Mouse (Mus musculus) ovary, postnatal 14 days (tissue): ENCODE measurements around the gene Sdr42e1.

Experiments used
- DNase-seq: peaks from one replicate; pipeline ENCODE4 v3.0.0; 2022; ENCODE audit warnings: low spot score

Gene Sdr42e1

DNA sequence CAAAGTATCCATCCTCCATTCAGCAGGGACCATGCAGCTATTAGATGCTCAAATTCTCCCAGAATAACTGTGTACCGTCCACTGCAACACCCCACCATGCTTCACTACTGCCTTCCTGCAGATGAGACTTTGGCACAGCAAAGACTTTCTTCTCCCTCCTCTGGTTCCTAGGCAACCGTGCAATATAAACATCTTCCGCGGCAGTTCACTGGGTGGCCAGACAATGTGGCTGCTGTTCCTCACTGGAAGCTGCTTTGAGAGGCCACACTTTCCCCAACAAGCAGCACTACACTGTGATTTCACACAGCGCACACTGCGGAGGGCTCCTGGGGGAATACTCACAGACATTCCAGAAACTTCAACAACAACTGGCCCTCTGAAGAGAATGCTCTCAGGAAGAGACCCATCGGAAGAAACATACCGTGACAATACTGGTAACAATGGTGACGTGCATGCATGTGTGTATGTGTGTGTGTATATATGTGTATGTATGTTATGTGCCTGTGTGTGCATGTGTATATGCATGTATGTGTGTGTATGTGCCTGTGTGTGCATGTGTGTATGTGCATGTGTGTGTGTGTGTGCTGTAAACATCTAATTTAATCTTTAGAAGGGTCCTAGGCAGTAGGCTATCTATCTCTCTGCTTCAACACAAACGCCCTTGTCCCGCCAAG lies 13.0 kb downstream of the Sdr42e1 start:
- peak; percentile 16 for DNase-seq

DNA sequence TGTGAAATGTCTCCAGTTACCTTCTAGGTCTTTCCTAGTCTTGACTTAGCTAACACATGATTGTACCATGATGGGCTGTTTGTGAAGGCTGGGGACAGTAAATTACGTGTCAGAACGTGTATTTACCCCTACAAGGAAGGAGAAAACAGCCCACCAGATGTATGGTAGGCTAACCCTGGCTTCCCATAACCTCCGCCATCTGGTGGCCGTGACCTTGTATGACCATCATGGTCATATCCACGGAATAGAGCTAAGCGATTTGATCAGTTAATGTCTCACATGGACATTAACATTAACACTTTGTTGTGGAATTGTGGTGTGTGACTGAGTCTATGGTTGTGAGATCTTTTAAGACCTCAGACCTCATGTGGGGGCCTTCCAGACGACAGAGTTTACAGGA lies 14.5 kb downstream of the Sdr42e1 start:
- no peak for DNase-seq

DNA sequence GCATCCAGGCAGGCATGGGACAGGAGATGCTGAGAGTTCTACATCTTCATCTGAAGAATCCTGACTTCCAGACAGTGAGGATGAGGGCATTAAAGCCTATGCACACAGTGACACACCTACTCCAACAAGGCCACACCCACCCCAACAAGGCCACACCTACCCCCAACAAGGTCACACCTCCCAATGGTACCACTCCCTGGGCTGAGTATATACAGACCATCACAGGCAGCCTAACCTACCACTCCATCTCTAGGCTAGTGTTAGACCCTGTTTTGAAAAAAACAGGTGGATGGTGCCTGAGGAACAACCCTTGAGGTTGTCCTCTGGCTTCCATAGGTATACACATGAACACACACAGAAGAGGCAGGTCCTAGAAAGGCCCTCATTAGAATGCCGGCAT lies 21.2 kb downstream of the Sdr42e1 start:
- DNase-seq = no peak

DNA sequence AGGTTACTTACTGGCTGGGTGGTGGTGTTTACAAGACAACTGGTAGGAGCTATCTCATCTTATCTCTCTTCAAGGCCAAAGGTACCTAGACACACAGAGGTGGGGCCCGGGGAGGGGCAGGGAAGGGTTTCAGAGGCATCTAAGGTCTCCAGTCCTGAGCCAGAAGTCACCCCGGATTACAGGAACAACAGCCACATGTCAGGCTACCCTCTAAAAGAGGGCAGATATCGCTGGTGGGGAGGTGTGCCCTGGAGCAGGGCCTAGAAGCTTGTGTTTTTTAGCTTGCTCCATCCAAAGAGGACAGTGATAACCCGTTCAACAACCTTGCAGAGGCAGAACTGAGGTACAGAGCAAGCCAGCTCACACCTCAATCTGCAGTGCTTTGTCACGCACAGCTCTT lies 27.0 kb downstream of the Sdr42e1 start:
- DNase-seq = no peak

GRCm38 (mm10) chr8:117646020-117646419 lies 27.5 kb downstream of the Sdr42e1 start:
- DNase-seq = peak; percentile 37

DNA sequence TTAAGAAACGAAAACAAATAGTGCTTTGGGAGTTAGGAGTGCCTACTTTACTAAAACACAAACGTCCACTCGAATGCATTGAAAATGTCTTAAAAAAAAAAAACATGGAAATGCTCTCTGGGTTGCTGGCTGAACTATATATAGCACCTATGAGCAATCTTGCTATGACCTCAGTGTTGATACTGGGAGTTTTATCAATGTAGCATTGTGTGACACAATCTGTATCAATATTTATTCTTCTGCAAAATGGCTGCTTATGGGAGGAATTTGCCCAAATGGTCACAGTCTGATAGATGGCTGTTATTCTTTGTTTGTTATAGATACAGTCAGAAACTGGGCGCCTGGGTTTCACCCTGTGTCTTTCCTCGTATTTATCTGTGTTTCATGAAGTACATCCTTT lies 28.0 kb downstream of the Sdr42e1 start:
- no peak for DNase-seq

- DNase-seq = no peak
These were observed 33.9 kb downstream of the Sdr42e1 start for GRCm38 (mm10) chr8:117639631-117640030.

DNA sequence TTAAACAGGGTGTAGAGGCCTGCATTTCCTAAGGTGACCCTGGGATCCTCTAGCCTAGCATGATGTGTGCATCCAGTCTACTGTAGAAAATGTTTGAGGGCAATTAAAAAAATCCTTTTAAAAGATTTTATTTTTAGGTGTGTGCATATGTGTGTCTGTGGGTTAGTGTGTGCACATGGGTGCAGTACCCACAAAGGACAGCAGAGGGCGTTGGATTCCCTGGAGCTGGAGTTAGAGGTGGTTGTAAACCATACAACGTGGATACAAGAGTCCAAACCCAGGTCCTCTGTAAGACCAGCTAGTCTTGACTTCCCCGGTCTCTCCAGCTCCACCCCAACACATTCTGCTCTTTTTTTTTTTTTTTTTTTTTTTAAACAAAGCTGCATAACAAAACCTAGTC lies 36.0 kb downstream of the Sdr42e1 start:
- no peak for DNase-seq

DNA sequence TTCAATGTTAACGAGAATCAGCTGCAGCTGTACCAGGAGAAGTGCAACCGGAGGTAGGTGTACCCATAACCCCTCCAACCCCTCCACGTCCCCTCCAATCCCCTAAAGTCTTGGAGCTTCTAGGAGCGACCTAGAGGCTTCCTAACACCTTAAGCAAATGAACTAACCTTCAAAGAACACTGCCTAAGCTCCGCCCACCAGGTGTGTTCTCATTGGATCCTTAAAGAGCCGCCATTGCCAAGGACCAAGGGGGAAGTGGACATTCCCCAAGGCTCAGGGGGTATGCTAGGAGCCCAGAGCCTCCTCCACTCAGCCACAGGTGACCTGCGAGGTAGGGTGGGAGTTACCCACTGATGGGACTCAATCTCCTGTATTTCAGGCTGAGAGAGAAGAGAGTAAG lies 39.1 kb downstream of the Sdr42e1 start:
- no peak for DNase-seq

DNA sequence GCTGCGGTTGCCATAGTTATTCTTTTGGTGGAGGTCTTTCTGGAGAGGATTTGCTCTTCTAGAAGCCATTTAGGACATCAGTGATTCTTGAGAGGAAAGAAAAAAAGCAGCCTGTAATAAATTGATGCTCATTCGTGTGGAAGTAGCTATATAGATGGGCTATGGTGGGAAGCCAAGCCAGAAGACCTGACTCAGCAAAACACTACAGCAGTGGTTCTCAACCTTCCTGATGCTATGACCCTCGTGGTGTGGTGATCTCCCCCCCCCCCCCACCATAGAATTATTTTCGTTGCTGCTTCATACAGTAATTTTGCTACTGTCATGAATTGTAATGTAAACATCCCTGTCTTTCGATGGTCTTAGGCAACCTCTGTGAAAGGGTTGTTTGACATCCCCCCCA lies 41.0 kb downstream of the Sdr42e1 start:
- DNase-seq = no peak

- no peak for DNase-seq
These were observed 46.4 kb downstream of the Sdr42e1 start for GRCm38 (mm10) chr8:117627096-117627495.

DNA sequence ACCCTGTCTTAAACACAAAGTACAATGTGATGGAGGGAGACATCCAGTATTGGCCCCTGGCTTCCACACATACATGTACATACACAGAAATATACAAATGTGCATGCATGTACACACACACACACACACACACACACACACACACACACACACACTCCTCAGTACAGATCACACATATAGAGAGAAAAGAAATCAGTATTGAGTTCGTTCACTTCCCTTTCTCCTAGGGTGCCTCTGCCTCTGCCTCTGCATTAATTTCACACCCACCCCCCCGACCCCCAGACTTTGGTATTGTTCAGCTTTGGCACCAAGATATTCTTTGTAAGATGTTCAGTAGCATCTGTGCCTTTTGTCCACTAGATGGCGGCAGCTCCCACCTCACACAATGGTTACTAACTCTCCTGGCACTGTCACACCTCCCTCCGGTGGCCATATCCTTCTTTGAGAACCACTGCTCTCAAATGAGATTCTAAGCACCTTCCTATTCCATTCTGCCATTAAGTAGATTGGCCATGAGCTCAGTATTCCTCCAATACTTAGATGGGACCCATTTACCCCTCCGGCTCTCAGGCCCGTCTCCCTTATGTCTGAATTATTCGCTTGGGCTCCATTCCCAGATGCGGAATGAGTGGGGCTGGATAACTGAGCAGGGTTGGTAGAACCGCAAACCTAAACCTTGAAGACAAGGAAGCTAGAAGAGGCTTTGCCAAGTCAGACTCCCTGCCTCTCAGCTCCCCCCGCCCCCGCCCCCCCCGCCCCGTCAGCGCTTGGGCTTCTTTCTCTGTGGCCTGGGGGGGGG lies 47.2 kb downstream of the Sdr42e1 start:
- peak; percentile 4 for DNase-seq

DNA sequence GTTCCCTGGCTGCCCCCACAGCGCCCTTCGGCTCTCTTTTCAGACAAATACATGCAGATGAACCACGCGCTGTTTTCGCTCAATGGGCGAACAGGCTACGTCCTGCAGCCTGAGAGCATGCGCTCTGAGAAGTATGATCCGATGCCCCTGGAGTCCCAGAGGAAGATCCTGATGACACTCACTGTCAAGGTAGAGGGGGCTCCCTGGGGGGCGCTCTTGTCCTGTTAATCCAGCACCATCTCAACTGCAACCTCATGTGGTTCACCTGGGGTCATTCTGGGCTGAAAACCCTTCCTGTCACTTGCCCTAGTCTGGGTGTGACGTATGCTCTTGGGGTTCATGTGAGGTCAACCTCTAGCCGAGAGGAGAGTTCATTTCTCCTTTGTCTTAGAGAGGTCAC lies 60.6 kb downstream of the Sdr42e1 start:
- DNase-seq = no peak
